Mouse (Mus musculus) heart, postnatal 25 days (tissue): ENCODE results near the gene Fcrla. TPM values are rescaled to one million over a fixed set of nuclear protein-coding genes. Genes with fewer than 3 reads are reported as not detected.

ENCODE experiments used
- total RNA-seq, 2 experiments: library from RNA; stranded (reverse); gene quantifications; 2 replicates each; pipeline ENCODE4 v1.2.3; 2021

Gene Fcrla
- total RNA-seq, 2 experiments from 2014 or later, result 0.45 to 0.73 TPM

Other genes starting within 250 kb of the Fcrla start
- gene Atf6, start 59.8 kb downstream of the Fcrla start, total RNA-seq, result 10 to 100 TPM; 56.5 to 58.9 TPM
- gene Gm26620, start 42.5 kb downstream of the Fcrla start, total RNA-seq, result under 1 TPM; 0.31 to 0.34 TPM
- 1 to 10 TPM; 6.7 to 7.0 TPM for gene Dusp12, start 42.0 kb downstream of the Fcrla start, total RNA-seq
- gene Fcrlb, start 14.6 kb downstream of the Fcrla start, total RNA-seq, result not detected
- 1 to 10 TPM; 6.9 to 7.1 TPM for gene Fcgr2b, start 49.0 kb upstream of the Fcrla start, total RNA-seq
- under 1 TPM; 0.34 to 0.52 TPM for gene Fcgr4, start 91.3 kb upstream of the Fcrla start, total RNA-seq
- 10 to 100 TPM; 12.5 to 15.6 TPM for gene Fcgr3, start 137.4 kb upstream of the Fcrla start, total RNA-seq
- gene Cfap126, start 186.3 kb upstream of the Fcrla start, total RNA-seq, result 1 to 10 TPM in 1 of 2 experiments, under 1 TPM in 1; 0.34 to 1.1 TPM
- 1,000 to 10,000 TPM; 1,121 to 1,186 TPM for gene Sdhc, start 223.0 kb upstream of the Fcrla start, total RNA-seq
- gene Mpz, start 223.1 kb upstream of the Fcrla start, total RNA-seq, result 1 to 10 TPM in 1 of 2 experiments, under 1 TPM in 1; 0.29 to 6.7 TPM